Mouse (Mus musculus): ENCODE results near the gene Vmn2r20. TPM values are rescaled to one million over a fixed set of nuclear protein-coding genes. Genes with fewer than 3 reads are reported as not detected.
"Not testable (repeated sequence)": the region's sequence is repeated elsewhere in the genome, so short reads cannot be mapped to it uniquely, and the experiment has no call there.

The Vmn2r20 gene
- not detected in 2 replicates for polyA plus RNA-seq (2015; fragmentation: Nextera tagmentation; extraction: Ambion mirVana)

GRCm38 (mm10) chr6:123418016-123418415, at the start of gene Vmn2r20:
Gene Vmn2r20 (minus strand): TSS chr6:123418116.
- not testable (repeated sequence) for H3K9ac ChIP-seq; H3K36me3 ChIP-seq; H3K9me3 ChIP-seq (replicated peaks); H3K4me3 ChIP-seq; H3K4me2 ChIP-seq; ATAC-seq (replicated peaks; ENCODE audit: insufficient number of reproducible peaks, insufficient read depth, low FRiP score, low read depth); H3K27me3 ChIP-seq; H3K27ac ChIP-seq; H3K4me1 ChIP-seq (replicated peaks)
- WGBS = no CpG with 5 or more reads among the region's 4 CpGs

GRCm38 (mm10) chr6:123424413-123424812, 6.5 kb upstream of the Vmn2r20 start:
- not testable (repeated sequence) for H3K27ac ChIP-seq; ATAC-seq (replicated peaks; ENCODE audit: insufficient number of reproducible peaks, insufficient read depth, low FRiP score, low read depth)
- WGBS = no CpG with 5 or more reads among the region's 1 CpGs

GRCm38 (mm10) chr6:123406918-123407665, 10.8 kb downstream of the Vmn2r20 start:
- H3K27ac ChIP-seq; H3K4me2 ChIP-seq; H3K36me3 ChIP-seq; H3K4me3 ChIP-seq; H3K9me3 ChIP-seq (replicated peaks); H3K9ac ChIP-seq; H3K27me3 ChIP-seq; H3K4me1 ChIP-seq (replicated peaks); ATAC-seq (replicated peaks; ENCODE audit: insufficient number of reproducible peaks, insufficient read depth, low FRiP score, low read depth): not testable (repeated sequence)
- no CpG with 5 or more reads among the region's 8 CpGs for WGBS

More at GRCm38 (mm10) chr6:123424413-123424812, 6.5 kb upstream of the Vmn2r20 start:
- not testable (repeated sequence) for H3K4me2 ChIP-seq; H3K4me1 ChIP-seq (replicated peaks); H3K4me3 ChIP-seq; H3K36me3 ChIP-seq; H3K9ac ChIP-seq; H3K9me3 ChIP-seq (replicated peaks); H3K27me3 ChIP-seq

DNA sequence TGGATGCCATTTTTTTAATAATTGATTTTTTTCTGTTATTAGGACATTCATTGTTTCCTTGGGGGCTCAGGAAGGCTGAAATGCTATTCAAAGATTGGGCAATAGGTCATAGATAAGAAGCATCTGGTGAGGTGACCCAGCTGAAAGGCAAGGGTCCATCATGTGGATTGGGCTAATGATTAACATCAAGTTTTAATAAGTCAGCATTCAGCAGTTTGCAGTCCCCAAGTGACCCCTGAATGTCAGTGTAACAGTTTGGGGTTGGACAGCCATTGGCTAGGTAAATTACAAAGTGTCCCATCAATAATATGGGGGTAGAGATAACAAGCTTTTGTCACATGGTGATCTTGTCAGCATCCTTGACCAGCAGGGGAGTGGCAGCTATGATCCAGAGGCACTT, 29.1 kb downstream of the Vmn2r20 start:
- H3K9ac ChIP-seq; H3K4me2 ChIP-seq; ATAC-seq (replicated peaks; ENCODE audit: insufficient number of reproducible peaks, insufficient read depth, low FRiP score, low read depth); H3K4me1 ChIP-seq (replicated peaks); H3K36me3 ChIP-seq; H3K4me3 ChIP-seq; H3K27ac ChIP-seq; H3K27me3 ChIP-seq; H3K9me3 ChIP-seq (replicated peaks): not testable (repeated sequence)

DNA sequence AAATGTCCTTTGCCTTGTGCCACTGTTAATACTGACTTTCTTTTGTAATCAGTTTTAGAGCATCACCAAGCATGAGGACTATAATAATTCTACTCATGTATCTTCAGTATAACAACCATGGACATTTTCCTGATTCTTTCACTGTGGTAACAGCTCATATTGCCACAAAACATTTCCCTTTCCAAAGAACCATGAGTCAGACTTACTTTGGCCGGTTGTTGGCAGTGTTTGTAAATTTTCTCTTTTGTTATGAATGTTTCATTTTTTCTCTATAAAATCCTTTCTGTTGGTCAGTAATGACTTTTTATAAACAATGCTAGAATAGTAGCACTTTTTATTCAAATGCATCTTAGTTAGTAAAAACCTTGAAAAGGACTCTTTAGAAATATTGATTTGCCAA, 71.8 kb downstream of the Vmn2r20 start:
- Histone ChIP-seq H3K9me3 (replicated peaks) (no peaks in the 10 kb centered on the region), H3K9ac (no peak overlapping the region), H3K36me3 (no peaks in the 10 kb centered on the region), H3K27ac (no peak overlapping the region), H3K4me2 (no peak overlapping the region), H3K4me3 (no peak overlapping the region), H3K4me1 (replicated peaks) (no peaks in the 10 kb centered on the region), H3K27me3 (no peaks in the 10 kb centered on the region)
- no peak for ATAC-seq (replicated peaks; ENCODE audit: insufficient number of reproducible peaks, insufficient read depth, low FRiP score, low read depth)
- WGBS = 82% methylated on average over 1 of the region's 1 CpGs

DNA sequence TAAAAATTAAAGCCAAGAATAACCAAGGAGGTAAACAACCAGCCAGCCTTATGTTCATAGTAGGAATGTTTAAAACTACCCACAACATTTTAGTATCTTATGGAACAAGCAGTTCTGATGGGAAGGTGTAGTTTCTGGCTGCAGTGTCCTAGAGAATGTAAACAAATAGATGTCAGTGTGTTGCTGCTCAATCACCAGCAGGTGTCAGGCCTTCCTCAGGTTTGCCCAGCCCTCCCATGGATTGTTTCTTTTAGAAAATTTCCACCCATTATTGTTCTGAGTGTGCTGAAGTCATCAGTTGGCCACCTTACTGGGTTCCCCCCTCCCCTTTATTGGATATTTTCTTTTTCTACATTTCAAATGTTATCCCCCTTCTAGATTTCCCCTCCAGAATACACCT, 77.8 kb downstream of the Vmn2r20 start:
- no peak for ATAC-seq (replicated peaks; ENCODE audit: insufficient number of reproducible peaks, insufficient read depth, low FRiP score, low read depth)
- no peak overlapping the region for H3K4me3 ChIP-seq
- no peaks in the 10 kb centered on the region for H3K36me3 ChIP-seq
- no peak overlapping the region for H3K9ac ChIP-seq
- H3K27ac ChIP-seq = no peak overlapping the region
- no peaks in the 10 kb centered on the region for H3K4me1 ChIP-seq (replicated peaks)
- no peak overlapping the region for H3K4me2 ChIP-seq
- H3K27me3 ChIP-seq = no peaks in the 10 kb centered on the region
- H3K9me3 ChIP-seq (replicated peaks) = no peaks in the 10 kb centered on the region

GRCm38 (mm10) chr6:123332503-123332902, 85.4 kb downstream of the Vmn2r20 start:
- no peak overlapping the region for H3K27ac ChIP-seq
- 48% methylated on average over 2 of the region's 2 CpGs for WGBS
- no peaks in the 10 kb centered on the region for H3K4me1 ChIP-seq (replicated peaks)
- no peak overlapping the region for H3K4me2 ChIP-seq
- H3K9me3 ChIP-seq (replicated peaks) = no peaks in the 10 kb centered on the region
- no peak for ATAC-seq (replicated peaks; ENCODE audit: insufficient number of reproducible peaks, insufficient read depth, low FRiP score, low read depth)
- H3K9ac ChIP-seq = no peak overlapping the region
- no peaks in the 10 kb centered on the region for H3K36me3 ChIP-seq
- no peak overlapping the region for H3K4me3 ChIP-seq
- no peaks in the 10 kb centered on the region for H3K27me3 ChIP-seq

Other genes with a start within 250 kb of the Vmn2r20 start
- not detected in 2 replicates for gene Clec4b2, start 245.2 kb downstream of the Vmn2r20 start, polyA plus RNA-seq (2015; fragmentation: Nextera tagmentation; extraction: Ambion mirVana)
- gene Clec4n, start 188.3 kb downstream of the Vmn2r20 start, polyA plus RNA-seq (2015; fragmentation: Nextera tagmentation; extraction: Ambion mirVana) = 2.7 and 5.8 TPM in 2 replicates
- gene Clec4d, start 156.0 kb downstream of the Vmn2r20 start, polyA plus RNA-seq (2015; fragmentation: Nextera tagmentation; extraction: Ambion mirVana) = 0.21 and 0.82 TPM in 2 replicates
- 0.04 and 0.24 TPM in 2 replicates for gene Clec4e, start 128.2 kb downstream of the Vmn2r20 start, polyA plus RNA-seq (2015; fragmentation: Nextera tagmentation; extraction: Ambion mirVana)
- not detected in 2 replicates for gene Vmn2r19, start 109.8 kb downstream of the Vmn2r20 start, polyA plus RNA-seq (2015; fragmentation: Nextera tagmentation; extraction: Ambion mirVana)
- gene Vmn2r21, start 115.3 kb upstream of the Vmn2r20 start, polyA plus RNA-seq (2015; fragmentation: Nextera tagmentation; extraction: Ambion mirVana) = not detected in 2 replicates
- gene Vmn2r22, start 232.6 kb upstream of the Vmn2r20 start, polyA plus RNA-seq (2015; fragmentation: Nextera tagmentation; extraction: Ambion mirVana) = not detected in 2 replicates